Mouse (Mus musculus) ovary, postnatal 36 days (tissue): Measurements from ENCODE around the gene Dab1.

Experiments
- DNase-seq: peaks from one replicate; pipeline ENCODE4 v3.0.0; 2022; ENCODE audit warnings: low spot score, mixed read lengths

Gene Dab1

GRCm38 (mm10) chr4:104374191-104374590 is 755.0 kb downstream of the Dab1 start:
- DNase-seq = no peak

GRCm38 (mm10) chr4:104384704-104385103 is 765.5 kb downstream of the Dab1 start:
- no peak for DNase-seq

- no peak for DNase-seq
Observed at GRCm38 (mm10) chr4:104385272-104385671, 766.1 kb downstream of the Dab1 start.

GRCm38 (mm10) chr4:104395515-104395914 is 776.4 kb downstream of the Dab1 start:
- DNase-seq = no peak

GRCm38 (mm10) chr4:104396095-104396494 is 776.9 kb downstream of the Dab1 start:
- DNase-seq = no peak

- no peak for DNase-seq
Observed at GRCm38 (mm10) chr4:104399106-104399730, 780.1 kb downstream of the Dab1 start.

- no peak for DNase-seq
Observed at GRCm38 (mm10) chr4:104404099-104404498, 784.9 kb downstream of the Dab1 start.

GRCm38 (mm10) chr4:104410922-104411321 is 791.8 kb downstream of the Dab1 start:
- DNase-seq = no peak

GRCm38 (mm10) chr4:104415482-104415881 is 796.3 kb downstream of the Dab1 start:
- DNase-seq = no peak

- no peak for DNase-seq
Observed at GRCm38 (mm10) chr4:104418354-104418753, 799.2 kb downstream of the Dab1 start.

- DNase-seq = no peak
Observed at GRCm38 (mm10) chr4:104420983-104421680, 802.0 kb downstream of the Dab1 start.

GRCm38 (mm10) chr4:104429127-104429526 is 810.0 kb downstream of the Dab1 start:
- no peak for DNase-seq

- no peak for DNase-seq
Observed at GRCm38 (mm10) chr4:104431231-104431855, 812.2 kb downstream of the Dab1 start.

GRCm38 (mm10) chr4:104432150-104432549 is 813.0 kb downstream of the Dab1 start:
- no peak for DNase-seq

GRCm38 (mm10) chr4:104435736-104436135 is 816.6 kb downstream of the Dab1 start:
- no peak for DNase-seq

GRCm38 (mm10) chr4:104436411-104436810 is 817.3 kb downstream of the Dab1 start:
- no peak for DNase-seq

- no peak for DNase-seq
Observed at GRCm38 (mm10) chr4:104438730-104439129, 819.6 kb downstream of the Dab1 start.

GRCm38 (mm10) chr4:104439641-104440040 is 820.5 kb downstream of the Dab1 start:
- DNase-seq = no peak

GRCm38 (mm10) chr4:104442925-104443747 is 824.0 kb downstream of the Dab1 start:
- no peak for DNase-seq

- DNase-seq = no peak
Observed at GRCm38 (mm10) chr4:104443775-104444174, 824.6 kb downstream of the Dab1 start.

- no peak for DNase-seq
Observed at GRCm38 (mm10) chr4:104444985-104445384, 825.8 kb downstream of the Dab1 start.

- DNase-seq = no peak
Observed at GRCm38 (mm10) chr4:104448199-104448598, 829.0 kb downstream of the Dab1 start.
